27 mouse cellular contexts compared by ENCODE assay signal in the genomic region with DNA sequence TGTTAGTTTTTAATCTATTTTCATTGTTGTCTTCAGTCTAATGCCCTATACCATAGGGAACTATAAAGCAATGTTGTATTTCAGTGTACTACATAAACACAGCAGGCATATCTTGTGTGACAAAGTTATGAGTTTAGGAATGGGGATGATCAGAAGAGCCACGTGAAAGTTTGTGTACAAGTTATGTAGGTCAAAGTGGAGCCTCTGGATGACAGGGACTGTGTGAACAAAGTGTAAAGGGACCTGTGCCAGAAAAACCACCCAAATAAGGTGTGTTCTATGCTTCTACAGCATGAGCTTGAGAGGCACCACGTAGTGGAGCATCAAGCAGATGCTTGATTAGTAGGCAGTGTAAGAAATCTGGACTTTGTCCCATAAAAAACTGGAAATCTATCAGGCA. TPM values are rescaled to one million over a fixed set of nuclear protein-coding genes. Genes with fewer than 3 reads are reported as not detected.
DNase-seq lines count a peak whose midpoint lies in the region; ATAC-seq and TF ChIP-seq lines count a peak whose summit lies in the region.
"Had no signal": no experiment of that assay in that cellular context is flagged by ENCODE, and none has a peak within 500 bp of the region (broad histone marks: within the 10 kb centered on the region; RNA-seq: fewer than 3 reads in every experiment).

No protein-coding gene starts in this region.

- DNase-seq in heart, adult 2 months: no peak
- no peak for DNase-seq in heart, adult 9 months (ENCODE audit: low spot score in 2 of 2)
- DNase-seq in midbrain, embryonic 11.5 days (ENCODE audit: low spot score, missing footprints): peak; percentile 72
- no peak for DNase-seq in forebrain, embryonic 14.5 days (ENCODE audit: low spot score)
- DNase-seq: adrenal gland, postnatal 10 days; adrenal gland, postnatal 36 days; B cell, adult 2 months; cerebellum, adult 18-20 months; cerebellum, adult 9-10 months; cerebellum, postnatal 14 days; gastrocnemius, adult 2 months; gastrocnemius, postnatal 14 days; heart, adult 18-20 months had no signal

- peaks cover 12% of the 10 kb centered on the region for H3K4me1 ChIP-seq in heart, adult 2 months (ENCODE audit: control insufficient read depth, insufficient read depth, low read length)
- peaks cover 7% of the 10 kb centered on the region for H3K4me1 ChIP-seq in midbrain, embryonic 11.5 days (ENCODE audit: control insufficient read depth, insufficient read depth, low read length)
- peaks cover 10% of the 10 kb centered on the region for H3K4me1 ChIP-seq in midbrain, embryonic 13.5 days (replicated peaks)
- H3K4me1 ChIP-seq in embryonic fibroblast, embryonic 13.5 days (ENCODE audit: control insufficient read depth, insufficient read depth, low read length): no peaks in the 10 kb centered on the region
- peaks cover 6% of the 10 kb centered on the region; the same call in 1 of the 2 replicates for H3K4me1 ChIP-seq in forebrain, embryonic 14.5 days (ENCODE audit: control insufficient read depth, insufficient read depth, low read length)

- WGBS in heart, adult 2 months: 22% methylated on average over 2 of the region's 2 CpGs
- WGBS in midbrain, embryonic 11.5 days: 74% methylated on average over 2 of the region's 2 CpGs
- 76% methylated on average over 2 of the region's 2 CpGs for WGBS in midbrain, embryonic 13.5 days
- WGBS in forebrain, embryonic 14.5 days: 70% methylated on average over 2 of the region's 2 CpGs

- H3K27ac ChIP-seq in heart, adult 2 months: no peak overlapping the region; the same call in 1 of the 2 replicates
- H3K27ac ChIP-seq in midbrain, embryonic 11.5 days (ENCODE audit: low read depth, low read length): no peak overlapping the region
- no peak overlapping the region for H3K27ac ChIP-seq in midbrain, embryonic 13.5 days
- no peak overlapping the region for H3K27ac ChIP-seq in embryonic fibroblast, embryonic 13.5 days (ENCODE audit: insufficient read depth, low read length)
- H3K27ac ChIP-seq in forebrain, embryonic 14.5 days (ENCODE audit: low read depth, low read length): no peak overlapping the region
- H3K27ac ChIP-seq: embryonic facial prominence, embryonic 12.5 days; embryonic facial prominence, embryonic 15.5 days; forebrain, embryonic 12.5 days; gastrocnemius, adult 2 months; hindbrain, embryonic 10.5 days; hindbrain, embryonic 13.5 days; intestine, embryonic 15.5 days had no signal

- H3K4me3 ChIP-seq in heart, adult 2 months: no peak overlapping the region
- no peak overlapping the region for H3K4me3 ChIP-seq in midbrain, embryonic 11.5 days (ENCODE audit: low read depth, low read length)
- H3K4me3 ChIP-seq in midbrain, embryonic 13.5 days (replicated peaks): no peak overlapping the region
- H3K4me3 ChIP-seq in embryonic fibroblast, embryonic 13.5 days (ENCODE audit: insufficient read depth, low read length): no peak overlapping the region
- H3K4me3 ChIP-seq in forebrain, embryonic 14.5 days (ENCODE audit: low read depth, low read length): no peak overlapping the region
- H3K4me3 ChIP-seq: embryonic facial prominence, embryonic 12.5 days; embryonic facial prominence, embryonic 15.5 days; erythroblast, embryonic 14.5 days; forebrain, embryonic 12.5 days; gastrocnemius, adult 2 months; hindbrain, embryonic 10.5 days; hindbrain, embryonic 13.5 days; intestine, embryonic 15.5 days had no signal

- 0 out of 2 replicates have a peak, but pooled peaks have one; percentile 12 for TF ChIP-seq POLR2A in heart, adult 2 months (IDR thresholded peaks at IDR 0.05; ENCODE audit: insufficient read depth, low read depth, low read length)
- peak; percentile 26; the same call in 1 of the 2 replicates for TF ChIP-seq POLR2A in embryonic fibroblast, embryonic 13.5 days (IDR thresholded peaks at IDR 0.05; ENCODE audit: low read depth, low read length)

- TF ChIP-seq EP300 in heart, adult 2 months (IDR thresholded peaks at IDR 0.05; ENCODE audit: insufficient read depth, low read depth, low read length): no peak

- no peak overlapping the region for H3K9ac ChIP-seq in heart, adult 2 months (ENCODE audit: low read depth, low read length)
- H3K9ac ChIP-seq in midbrain, embryonic 11.5 days (ENCODE audit: low read length): no peak overlapping the region
- no peak overlapping the region for H3K9ac ChIP-seq in midbrain, embryonic 13.5 days (replicated peaks)
- H3K9ac ChIP-seq in forebrain, embryonic 14.5 days (ENCODE audit: low read length): no peak overlapping the region
- H3K9ac ChIP-seq: embryonic facial prominence, embryonic 12.5 days; embryonic facial prominence, embryonic 15.5 days; forebrain, embryonic 12.5 days; hindbrain, embryonic 13.5 days; intestine, embryonic 15.5 days had no signal

- H3K36me3 ChIP-seq in heart, adult 2 months (ENCODE audit: control insufficient read depth, insufficient read depth, low read length): peaks cover 26% of the 10 kb centered on the region
- peaks cover 8% of the 10 kb centered on the region; the same call in 1 of the 2 replicates for H3K36me3 ChIP-seq in midbrain, embryonic 11.5 days (ENCODE audit: control insufficient read depth, insufficient read depth, low read length)
- peaks cover 18% of the 10 kb centered on the region for H3K36me3 ChIP-seq in midbrain, embryonic 13.5 days
- peaks cover 13% of the 10 kb centered on the region; the same call in 1 of the 2 replicates for H3K36me3 ChIP-seq in forebrain, embryonic 14.5 days (ENCODE audit: control insufficient read depth, insufficient read depth, low read length)

- no peak for ATAC-seq in midbrain, embryonic 11.5 days (ENCODE audit: low FRiP score)
- ATAC-seq in midbrain, embryonic 13.5 days: no peak
- ATAC-seq in monocyte, adult 5-6 weeks (replicated peaks; ENCODE audit: insufficient number of reproducible peaks, low FRiP score, low TSS enrichment, poor library complexity, severe bottlenecking): no peak
- no peak for ATAC-seq in forebrain, embryonic 14.5 days
- ATAC-seq: activated CD4-positive, CD25-positive, alpha-beta regulatory T cell, adult 4 months; forebrain, embryonic 16.5 days; hindbrain, embryonic 16.5 days; intestine, embryonic 15.5 days had no signal

- intact Hi-C loops in heart, adult 2 months (cut with DNase I): no loop called here

- no peaks in the 10 kb centered on the region for H3K27me3 ChIP-seq in heart, adult 2 months (ENCODE audit: control insufficient read depth, insufficient read depth, low read length)
- H3K27me3 ChIP-seq in midbrain, embryonic 11.5 days (ENCODE audit: control insufficient read depth, insufficient read depth, low read length): no peaks in the 10 kb centered on the region
- H3K27me3 ChIP-seq in midbrain, embryonic 13.5 days: no peaks in the 10 kb centered on the region
- no peaks in the 10 kb centered on the region for H3K27me3 ChIP-seq in forebrain, embryonic 14.5 days (replicated peaks; ENCODE audit: control insufficient read depth, insufficient read depth, low read length)
- H3K27me3 ChIP-seq: embryonic facial prominence, embryonic 12.5 days; embryonic facial prominence, embryonic 15.5 days; forebrain, embryonic 12.5 days; hindbrain, embryonic 13.5 days; intestine, embryonic 15.5 days had no signal

- H3K9me3 ChIP-seq in midbrain, embryonic 11.5 days (ENCODE audit: control insufficient read depth, low read length): no peaks in the 10 kb centered on the region
- no peaks in the 10 kb centered on the region for H3K9me3 ChIP-seq in midbrain, embryonic 13.5 days
- H3K9me3 ChIP-seq in forebrain, embryonic 14.5 days (replicated peaks; ENCODE audit: control insufficient read depth, low read length): no peaks in the 10 kb centered on the region
- H3K9me3 ChIP-seq: embryonic facial prominence, embryonic 12.5 days; embryonic facial prominence, embryonic 15.5 days; forebrain, embryonic 12.5 days; hindbrain, embryonic 10.5 days; hindbrain, embryonic 13.5 days; intestine, embryonic 15.5 days had no signal

- no peak for TF ChIP-seq CTCF in heart, adult 2 months (IDR thresholded peaks at IDR 0.05)
- TF ChIP-seq CTCF in embryonic fibroblast, embryonic 13.5 days (IDR thresholded peaks at IDR 0.05; ENCODE audit: borderline replicate concordance, insufficient read depth, low read length): no peak

- H3K79me2 ChIP-seq in heart, adult 2 months (replicated peaks; ENCODE audit: control insufficient read depth, insufficient read depth, low read length): peaks cover 2% of the 10 kb centered on the region; the same call in 1 of the 2 replicates

- H3K4me2 ChIP-seq in midbrain, embryonic 11.5 days: no peak overlapping the region
- no peak overlapping the region for H3K4me2 ChIP-seq in midbrain, embryonic 13.5 days (replicated peaks)
- no peak overlapping the region for H3K4me2 ChIP-seq in forebrain, embryonic 14.5 days (ENCODE audit: low read length)
- H3K4me2 ChIP-seq: embryonic facial prominence, embryonic 12.5 days; embryonic facial prominence, embryonic 15.5 days; forebrain, embryonic 12.5 days; heart, embryonic 11.5 days; hindbrain, embryonic 13.5 days; intestine, embryonic 15.5 days had no signal

RNA-seq across cellular contexts. Expression of gene Mrpl17, which starts 4.2 kb away (rescaled TPM):
- 100 to 1,000 TPM in 1 of 2 experiments, 10 to 100 TPM in 1; 93.1 to 133 TPM for total RNA-seq in heart, adult 2 months (2021)
- polyA plus RNA-seq in heart, adult 2 months (2012; rRNA removed): 139 and 144 TPM in 2 replicates
- 245 and 258 TPM in 2 replicates for polyA plus RNA-seq in midbrain, embryonic 11.5 days (2014; fragmentation: Nextera tagmentation; extraction: Ambion mirVana)
- polyA plus RNA-seq in midbrain, embryonic 13.5 days (2015; fragmentation: Nextera tagmentation; extraction: Ambion mirVana): 201 and 217 TPM in 2 replicates
- 129 and 140 TPM in 2 replicates for polyA plus RNA-seq in embryonic fibroblast, embryonic 13.5 days (2011; ENCODE audit: insufficient read length, low read depth, missing spikeins)
- 12.5 to 18.7 TPM (median 17.9 TPM) in 3 replicates for total RNA-seq in monocyte, adult 5-6 weeks (2017)
- polyA plus RNA-seq in forebrain, embryonic 14.5 days (2014; fragmentation: Nextera tagmentation; extraction: Ambion mirVana): 182 and 221 TPM in 2 replicates

RNA-seq across cellular contexts. Expression of gene Dchs1, which starts 19.3 kb away (rescaled TPM):
- total RNA-seq in heart, adult 2 months (2021): 1 to 10 TPM; 7.2 to 8.5 TPM
- 8.0 and 11.0 TPM in 2 replicates for polyA plus RNA-seq in heart, adult 2 months (2012; rRNA removed)
- polyA plus RNA-seq in midbrain, embryonic 11.5 days (2014; fragmentation: Nextera tagmentation; extraction: Ambion mirVana): 10.7 and 12.7 TPM in 2 replicates
- 16.8 and 20.5 TPM in 2 replicates for polyA plus RNA-seq in midbrain, embryonic 13.5 days (2015; fragmentation: Nextera tagmentation; extraction: Ambion mirVana)
- polyA plus RNA-seq in embryonic fibroblast, embryonic 13.5 days (2011; ENCODE audit: insufficient read length, low read depth, missing spikeins): 12.8 and 28.6 TPM in 2 replicates
- not detected in 3 replicates for total RNA-seq in monocyte, adult 5-6 weeks (2017)
- polyA plus RNA-seq in forebrain, embryonic 14.5 days (2014; fragmentation: Nextera tagmentation; extraction: Ambion mirVana): 18.3 and 21.7 TPM in 2 replicates
- polyA plus RNA-seq: activated CD4-positive, CD25-positive, alpha-beta regulatory T cell, adult 4 months; erythroblast, embryonic 14.5 days had no signal

RNA-seq across cellular contexts. Expression of gene Tpp1, which starts 54.7 kb away (rescaled TPM):
- total RNA-seq in heart, adult 2 months (2021): 10 to 100 TPM; 42.1 to 50.3 TPM
- 66.1 and 90.0 TPM in 2 replicates for polyA plus RNA-seq in heart, adult 2 months (2012; rRNA removed)
- 54.1 and 57.9 TPM in 2 replicates for polyA plus RNA-seq in midbrain, embryonic 11.5 days (2014; fragmentation: Nextera tagmentation; extraction: Ambion mirVana)
- 35.6 and 41.1 TPM in 2 replicates for polyA plus RNA-seq in midbrain, embryonic 13.5 days (2015; fragmentation: Nextera tagmentation; extraction: Ambion mirVana)
- 200 and 265 TPM in 2 replicates for polyA plus RNA-seq in embryonic fibroblast, embryonic 13.5 days (2011; ENCODE audit: insufficient read length, low read depth, missing spikeins)
- 13.5 to 25.3 TPM (median 22.9 TPM) in 3 replicates for total RNA-seq in monocyte, adult 5-6 weeks (2017)
- 41.1 and 44.3 TPM in 2 replicates for polyA plus RNA-seq in forebrain, embryonic 14.5 days (2014; fragmentation: Nextera tagmentation; extraction: Ambion mirVana)
